Mouse (Mus musculus): ENCODE data around the gene Fbxw27. TPM values are rescaled to one million over a fixed set of nuclear protein-coding genes. Genes with fewer than 3 reads are reported as not detected.
A peak's percentile ranks its signal among the peaks of the same experiment; 100 is the strongest.
"Not testable (repeated sequence)": the region's sequence is repeated elsewhere in the genome, so short reads cannot be mapped to it uniquely, and the experiment has no call there.

Gene Fbxw27
- total and polyA plus RNA-seq, 2 experiments from 2014 or later: not detected

- H3K9ac ChIP-seq (replicated peaks; ENCODE audit: low read depth, low read length): no peak overlapping the region
- H3K4me3 ChIP-seq (ENCODE audit: low read depth, low read length): no peak overlapping the region
- WGBS: 30% methylated on average over 7 of the region's 7 CpGs
- DNase-seq (ENCODE audit: low spot score) (peak; percentile 33), ATAC-seq (ENCODE audit: insufficient read depth, low read depth) (no peak)
- no peaks in the 10 kb centered on the region for H3K9me3 ChIP-seq (replicated peaks; ENCODE audit: control insufficient read depth, low read length)
- no peak for TF ChIP-seq EP300 (IDR thresholded peaks at IDR 0.05; ENCODE audit: low read depth)
- TF ChIP-seq CTCF (IDR thresholded peaks at IDR 0.05; ENCODE audit: low read depth): no peak
- H3K36me3 ChIP-seq (replicated peaks; ENCODE audit: control insufficient read depth, insufficient read depth, low read length): no peaks in the 10 kb centered on the region
- peak overlapping the region; percentile 3; the same call in 1 of the 2 replicates for H3K4me2 ChIP-seq (ENCODE audit: low read depth, low read length)
- H3K27me3 ChIP-seq (ENCODE audit: control insufficient read depth, insufficient read depth, low read length): no peaks in the 10 kb centered on the region
- no peak overlapping the region for H3K27ac ChIP-seq (ENCODE audit: low read depth)
- H3K4me1 ChIP-seq (ENCODE audit: control insufficient read depth, insufficient read depth): peaks cover 5% of the 10 kb centered on the region; the same call in 1 of the 2 replicates
Observed at GRCm38 (mm10) chr9:109813424-109813823, 23.0 kb upstream of the Fbxw27 start.

DNA sequence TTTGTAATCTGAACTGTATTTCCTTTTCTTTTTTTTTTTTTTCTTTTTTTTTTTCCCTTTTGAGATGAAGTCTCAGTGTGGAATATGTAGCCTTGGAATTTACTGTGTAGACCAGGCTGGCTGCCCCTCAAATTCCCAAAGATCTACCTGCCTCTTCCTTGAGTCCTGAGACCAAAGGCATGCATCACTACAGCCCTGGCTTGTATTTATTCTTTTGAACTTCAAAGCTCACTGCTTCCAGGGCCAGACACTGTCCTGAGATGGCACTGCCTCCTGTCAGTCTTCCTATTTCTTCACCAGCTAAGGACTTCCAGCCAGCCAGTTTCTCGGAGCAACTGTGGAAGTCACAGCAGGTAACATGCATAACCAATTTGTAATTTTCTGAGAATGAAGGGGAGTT, 21.5 kb upstream of the Fbxw27 start, which contains the start of gene Spink8:
Gene Spink8, plus strand, starts transcription at position 301 of the 400 bp plus-strand sequence.
- H3K4me2 ChIP-seq (ENCODE audit: low read depth, low read length): no peak within 1 kb of the TSS
- H3K4me3 ChIP-seq (ENCODE audit: low read depth, low read length): no peak within 1 kb of the TSS
- DNase-seq (ENCODE audit: low spot score): no peak
- peaks cover 5% of the 10 kb centered on the region; the same call in 1 of the 2 replicates for H3K4me1 ChIP-seq (ENCODE audit: control insufficient read depth, insufficient read depth)
- H3K27me3 ChIP-seq (ENCODE audit: control insufficient read depth, insufficient read depth, low read length): no peaks in the 10 kb centered on the region
- no peak within 1 kb of the TSS for H3K27ac ChIP-seq (ENCODE audit: low read depth)
- no peaks in the 10 kb centered on the region for H3K36me3 ChIP-seq (replicated peaks; ENCODE audit: control insufficient read depth, insufficient read depth, low read length)
- TF ChIP-seq EP300 (IDR thresholded peaks at IDR 0.05; ENCODE audit: low read depth): no peak
- no peak for TF ChIP-seq CTCF (IDR thresholded peaks at IDR 0.05; ENCODE audit: low read depth)
- H3K9me3 ChIP-seq (replicated peaks; ENCODE audit: control insufficient read depth, low read length): no peaks in the 10 kb centered on the region
- H3K9ac ChIP-seq (replicated peaks; ENCODE audit: low read depth, low read length): no peak within 1 kb of the TSS
- WGBS: 71% methylated on average over 1 of the region's 1 CpGs
- ATAC-seq (ENCODE audit: insufficient read depth, low read depth): no peak

GRCm38 (mm10) chr9:109807898-109808297, 17.4 kb upstream of the Fbxw27 start:
- WGBS: 46% methylated on average over 3 of the region's 3 CpGs

DNA sequence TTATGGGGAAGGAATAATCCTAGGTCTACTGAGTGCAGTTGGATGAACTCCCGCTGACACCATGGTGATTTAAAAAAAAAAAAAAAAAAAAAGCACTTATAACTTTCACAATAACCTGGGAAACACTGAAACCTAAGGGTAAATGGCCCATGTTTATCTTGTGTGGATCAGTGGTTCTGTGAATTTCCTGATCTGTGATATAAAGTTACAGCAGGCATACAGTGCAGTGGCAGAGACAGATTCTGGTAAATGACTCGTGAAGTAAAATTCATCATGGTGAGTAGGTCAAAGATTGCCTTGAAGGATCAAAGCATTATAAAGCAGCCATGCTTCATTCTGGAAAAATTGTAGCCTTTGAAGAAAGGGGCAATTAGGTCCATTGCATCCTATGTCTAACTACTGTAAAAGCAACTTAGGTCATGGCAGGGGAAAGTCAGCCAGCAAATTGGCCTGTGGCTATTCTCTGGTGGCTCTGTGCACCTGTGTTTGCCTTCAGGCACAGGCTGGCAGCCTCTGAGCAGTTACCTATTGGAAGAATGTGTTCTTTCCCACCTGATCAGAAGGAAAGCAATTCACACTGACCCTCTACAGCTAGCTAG, 16.3 kb upstream of the Fbxw27 start:
- ATAC-seq (ENCODE audit: insufficient read depth, low read depth) (no peak), DNase-seq (ENCODE audit: low spot score) (no peak)
- H3K4me3 ChIP-seq (ENCODE audit: low read depth, low read length): no peak overlapping the region
- no peaks in the 10 kb centered on the region for H3K4me1 ChIP-seq (ENCODE audit: control insufficient read depth, insufficient read depth)
- H3K9me3 ChIP-seq (replicated peaks; ENCODE audit: control insufficient read depth, low read length): no peaks in the 10 kb centered on the region
- no peak overlapping the region for H3K9ac ChIP-seq (replicated peaks; ENCODE audit: low read depth, low read length)
- no peak overlapping the region for H3K4me2 ChIP-seq (ENCODE audit: low read depth, low read length)
- no peaks in the 10 kb centered on the region for H3K27me3 ChIP-seq (ENCODE audit: control insufficient read depth, insufficient read depth, low read length)
- no peak overlapping the region for H3K27ac ChIP-seq (ENCODE audit: low read depth)
- no peaks in the 10 kb centered on the region for H3K36me3 ChIP-seq (replicated peaks; ENCODE audit: control insufficient read depth, insufficient read depth, low read length)
- 76% methylated on average over 2 of the region's 2 CpGs for WGBS
- no peak for TF ChIP-seq EP300 (IDR thresholded peaks at IDR 0.05; ENCODE audit: low read depth)
- no peak for TF ChIP-seq CTCF (IDR thresholded peaks at IDR 0.05; ENCODE audit: low read depth)

More at GRCm38 (mm10) chr9:109807898-109808297, 17.4 kb upstream of the Fbxw27 start:
- TF ChIP-seq CTCF (IDR thresholded peaks at IDR 0.05; ENCODE audit: low read depth) (no peak), EP300 (IDR thresholded peaks at IDR 0.05; ENCODE audit: low read depth) (no peak)
- no peaks in the 10 kb centered on the region for H3K9me3 ChIP-seq (replicated peaks; ENCODE audit: control insufficient read depth, low read length)
- no peak overlapping the region for H3K9ac ChIP-seq (replicated peaks; ENCODE audit: low read depth, low read length)
- H3K36me3 ChIP-seq (replicated peaks; ENCODE audit: control insufficient read depth, insufficient read depth, low read length): no peaks in the 10 kb centered on the region
- ATAC-seq (ENCODE audit: insufficient read depth, low read depth) (no peak), DNase-seq (ENCODE audit: low spot score) (no peak)
- H3K4me3 ChIP-seq (ENCODE audit: low read depth, low read length): no peak overlapping the region
- H3K27ac ChIP-seq (ENCODE audit: low read depth): no peak overlapping the region
- H3K27me3 ChIP-seq (ENCODE audit: control insufficient read depth, insufficient read depth, low read length): no peaks in the 10 kb centered on the region
- H3K4me2 ChIP-seq (ENCODE audit: low read depth, low read length): no peak overlapping the region
- no peaks in the 10 kb centered on the region for H3K4me1 ChIP-seq (ENCODE audit: control insufficient read depth, insufficient read depth)

GRCm38 (mm10) chr9:109806260-109806659, 15.8 kb upstream of the Fbxw27 start:
- ATAC-seq (ENCODE audit: insufficient read depth, low read depth) (no peak), DNase-seq (ENCODE audit: low spot score) (no peak)

GRCm38 (mm10) chr9:109805596-109805995, 15.1 kb upstream of the Fbxw27 start:
- H3K9ac ChIP-seq (replicated peaks; ENCODE audit: low read depth, low read length); DNase-seq (ENCODE audit: low spot score); H3K4me2 ChIP-seq (ENCODE audit: low read depth, low read length); H3K4me1 ChIP-seq (ENCODE audit: control insufficient read depth, insufficient read depth); ATAC-seq (ENCODE audit: insufficient read depth, low read depth); H3K4me3 ChIP-seq (ENCODE audit: low read depth, low read length); H3K9me3 ChIP-seq (replicated peaks; ENCODE audit: control insufficient read depth, low read length); H3K27me3 ChIP-seq (ENCODE audit: control insufficient read depth, insufficient read depth, low read length); H3K27ac ChIP-seq (ENCODE audit: low read depth); H3K36me3 ChIP-seq (replicated peaks; ENCODE audit: control insufficient read depth, insufficient read depth, low read length): not testable (repeated sequence)
- 74% methylated on average over 2 of the region's 2 CpGs for WGBS

More at GRCm38 (mm10) chr9:109806260-109806659, 15.8 kb upstream of the Fbxw27 start:
- Histone ChIP-seq H3K27me3 (ENCODE audit: control insufficient read depth, insufficient read depth, low read length) (no peaks in the 10 kb centered on the region), H3K4me3 (ENCODE audit: low read depth, low read length) (no peak overlapping the region), H3K4me1 (ENCODE audit: control insufficient read depth, insufficient read depth) (no peaks in the 10 kb centered on the region), H3K4me2 (ENCODE audit: low read depth, low read length) (no peak overlapping the region), H3K36me3 (replicated peaks; ENCODE audit: control insufficient read depth, insufficient read depth, low read length) (no peaks in the 10 kb centered on the region), H3K9ac (replicated peaks; ENCODE audit: low read depth, low read length) (no peak overlapping the region), H3K9me3 (replicated peaks; ENCODE audit: control insufficient read depth, low read length) (no peaks in the 10 kb centered on the region), H3K27ac (ENCODE audit: low read depth) (no peak overlapping the region)
- TF ChIP-seq CTCF (IDR thresholded peaks at IDR 0.05; ENCODE audit: low read depth) (no peak), EP300 (IDR thresholded peaks at IDR 0.05; ENCODE audit: low read depth) (no peak)
- 47% methylated on average over 1 of the region's 1 CpGs for WGBS

Measured in heart, postnatal 0 days (tissue).